Mouse (Mus musculus): ENCODE measurements around the gene Ddost. TPM values are rescaled to one million over a fixed set of nuclear protein-coding genes. Genes with fewer than 3 reads are reported as not detected.

Gene Ddost
- polyA plus RNA-seq, 1 experiment: 112 TPM

GRCm38 (mm10) chr4:138327891-138328470 lies 23.5 kb downstream of the Ddost start:
- TF ChIP-seq POLR2A (IDR thresholded peaks at IDR 0.05; ENCODE audit: insufficient read depth, low read length) (no peak), CTCF (IDR thresholded peaks at IDR 0.05; ENCODE audit: low read depth, low read length) (no peak), EP300 (IDR thresholded peaks at IDR 0.05; ENCODE audit: insufficient read depth, low read depth, low read length) (no peak)

DNA sequence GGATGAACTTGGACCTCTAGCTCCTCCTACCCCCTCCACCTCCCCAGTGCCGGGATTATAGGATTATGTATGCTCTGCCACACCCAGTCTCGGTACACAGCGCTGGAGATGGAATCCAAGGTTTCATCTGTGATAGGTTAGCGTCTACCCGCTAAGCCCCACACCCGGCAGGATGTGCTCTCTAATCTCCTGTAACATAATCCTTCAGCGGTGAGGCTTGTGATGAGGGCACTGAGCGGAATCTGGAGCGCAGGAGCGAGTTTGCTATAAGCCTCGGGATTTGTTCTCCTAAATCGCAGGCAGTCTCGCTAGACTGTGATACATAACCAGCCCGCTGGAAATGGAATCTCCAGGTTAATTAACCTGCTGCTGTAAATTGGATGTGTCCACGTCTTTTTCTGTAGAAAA lies 25.7 kb downstream of the Ddost start:
- TF ChIP-seq CTCF (IDR thresholded peaks at IDR 0.05; ENCODE audit: low read depth, low read length): no peak
- no peak for TF ChIP-seq EP300 (IDR thresholded peaks at IDR 0.05; ENCODE audit: insufficient read depth, low read depth, low read length)
- TF ChIP-seq POLR2A (IDR thresholded peaks at IDR 0.05; ENCODE audit: insufficient read depth, low read length): no peak
- no peak overlapping the region for H3K27ac ChIP-seq (ENCODE audit: insufficient read depth, low read length)
- H3K4me3 ChIP-seq (ENCODE audit: low read depth, low read length): no peak overlapping the region
- no peaks in the 10 kb centered on the region for H3K4me1 ChIP-seq (ENCODE audit: control insufficient read depth, insufficient read depth, low read length)
- no peaks in the 10 kb centered on the region for H3K36me3 ChIP-seq (ENCODE audit: control insufficient read depth, insufficient read depth, low read length, poor library complexity, severe bottlenecking)
- H3K9me3 ChIP-seq (replicated peaks; ENCODE audit: control insufficient read depth, insufficient read depth, low read length, poor library complexity, severe bottlenecking): no peaks in the 10 kb centered on the region
- H3K27me3 ChIP-seq (ENCODE audit: control insufficient read depth, insufficient read depth, low read length, poor library complexity, severe bottlenecking): no peaks in the 10 kb centered on the region
- H3K9ac ChIP-seq (ENCODE audit: low read depth, poor library complexity, severe bottlenecking): no peak overlapping the region

More at GRCm38 (mm10) chr4:138327891-138328470, 23.5 kb downstream of the Ddost start:
- Histone ChIP-seq H3K36me3 (ENCODE audit: control insufficient read depth, insufficient read depth, low read length, poor library complexity, severe bottlenecking) (no peaks in the 10 kb centered on the region), H3K27ac (ENCODE audit: insufficient read depth, low read length) (peak overlapping the region; percentile 47; the same call in 1 of the 2 replicates), H3K9me3 (replicated peaks; ENCODE audit: control insufficient read depth, insufficient read depth, low read length, poor library complexity, severe bottlenecking) (no peaks in the 10 kb centered on the region), H3K4me3 (ENCODE audit: low read depth, low read length) (peak overlapping the region; percentile 62), H3K9ac (ENCODE audit: low read depth, poor library complexity, severe bottlenecking) (no peak overlapping the region), H3K4me1 (ENCODE audit: control insufficient read depth, insufficient read depth, low read length) (no peaks in the 10 kb centered on the region), H3K27me3 (ENCODE audit: control insufficient read depth, insufficient read depth, low read length, poor library complexity, severe bottlenecking) (no peaks in the 10 kb centered on the region)

GRCm38 (mm10) chr4:138331647-138332046 lies 27.1 kb downstream of the Ddost start:
- TF ChIP-seq EP300 (IDR thresholded peaks at IDR 0.05; ENCODE audit: insufficient read depth, low read depth, low read length) (no peak), CTCF (IDR thresholded peaks at IDR 0.05; ENCODE audit: low read depth, low read length) (no peak), POLR2A (IDR thresholded peaks at IDR 0.05; ENCODE audit: insufficient read depth, low read length) (no peak)
- no peak overlapping the region for H3K4me3 ChIP-seq (ENCODE audit: low read depth, low read length)
- H3K4me1 ChIP-seq (ENCODE audit: control insufficient read depth, insufficient read depth, low read length): no peaks in the 10 kb centered on the region
- no peaks in the 10 kb centered on the region for H3K27me3 ChIP-seq (ENCODE audit: control insufficient read depth, insufficient read depth, low read length, poor library complexity, severe bottlenecking)
- H3K27ac ChIP-seq (ENCODE audit: insufficient read depth, low read length): no peak overlapping the region
- no peaks in the 10 kb centered on the region for H3K9me3 ChIP-seq (replicated peaks; ENCODE audit: control insufficient read depth, insufficient read depth, low read length, poor library complexity, severe bottlenecking)
- no peak overlapping the region for H3K9ac ChIP-seq (ENCODE audit: low read depth, poor library complexity, severe bottlenecking)
- no peaks in the 10 kb centered on the region for H3K36me3 ChIP-seq (ENCODE audit: control insufficient read depth, insufficient read depth, low read length, poor library complexity, severe bottlenecking)

DNA sequence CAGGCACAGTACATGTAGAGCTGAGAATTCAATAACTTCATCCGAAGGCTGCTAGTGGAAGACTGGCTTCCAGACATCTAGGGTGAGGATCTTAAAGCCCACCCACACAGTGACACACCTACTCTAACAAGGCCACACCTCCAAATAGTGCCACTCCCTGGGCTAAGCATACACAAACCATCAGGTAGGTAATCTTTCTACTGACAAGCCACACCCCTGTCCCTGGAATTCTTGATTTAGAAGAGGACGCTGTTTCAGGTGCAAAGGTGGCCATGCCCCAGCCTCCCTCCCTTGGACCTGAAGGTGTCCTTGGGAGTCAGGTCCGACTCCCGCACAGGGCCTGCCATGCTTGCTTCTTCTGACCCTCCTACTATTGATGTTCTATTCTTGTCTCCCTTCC lies 28.6 kb downstream of the Ddost start:
- H3K4me1 ChIP-seq (ENCODE audit: control insufficient read depth, insufficient read depth, low read length): no peaks in the 10 kb centered on the region
- no peak for TF ChIP-seq EP300 (IDR thresholded peaks at IDR 0.05; ENCODE audit: insufficient read depth, low read depth, low read length)
- TF ChIP-seq POLR2A (IDR thresholded peaks at IDR 0.05; ENCODE audit: insufficient read depth, low read length): no peak
- no peak for TF ChIP-seq CTCF (IDR thresholded peaks at IDR 0.05; ENCODE audit: low read depth, low read length)
- H3K36me3 ChIP-seq (ENCODE audit: control insufficient read depth, insufficient read depth, low read length, poor library complexity, severe bottlenecking): no peaks in the 10 kb centered on the region
- H3K9ac ChIP-seq (ENCODE audit: low read depth, poor library complexity, severe bottlenecking): no peak overlapping the region
- no peaks in the 10 kb centered on the region for H3K27me3 ChIP-seq (ENCODE audit: control insufficient read depth, insufficient read depth, low read length, poor library complexity, severe bottlenecking)
- H3K27ac ChIP-seq (ENCODE audit: insufficient read depth, low read length): no peak overlapping the region
- H3K9me3 ChIP-seq (replicated peaks; ENCODE audit: control insufficient read depth, insufficient read depth, low read length, poor library complexity, severe bottlenecking): no peaks in the 10 kb centered on the region
- H3K4me3 ChIP-seq (ENCODE audit: low read depth, low read length): no peak overlapping the region

- TF ChIP-seq POLR2A (IDR thresholded peaks at IDR 0.05; ENCODE audit: insufficient read depth, low read length) (no peak), EP300 (IDR thresholded peaks at IDR 0.05; ENCODE audit: insufficient read depth, low read depth, low read length) (no peak), CTCF (IDR thresholded peaks at IDR 0.05; ENCODE audit: low read depth, low read length) (no peak)
- Histone ChIP-seq H3K4me3 (ENCODE audit: low read depth, low read length) (no peak overlapping the region), H3K27me3 (ENCODE audit: control insufficient read depth, insufficient read depth, low read length, poor library complexity, severe bottlenecking) (no peaks in the 10 kb centered on the region), H3K4me1 (ENCODE audit: control insufficient read depth, insufficient read depth, low read length) (no peaks in the 10 kb centered on the region), H3K9me3 (replicated peaks; ENCODE audit: control insufficient read depth, insufficient read depth, low read length, poor library complexity, severe bottlenecking) (no peaks in the 10 kb centered on the region), H3K27ac (ENCODE audit: insufficient read depth, low read length) (no peak overlapping the region), H3K36me3 (ENCODE audit: control insufficient read depth, insufficient read depth, low read length, poor library complexity, severe bottlenecking) (no peaks in the 10 kb centered on the region), H3K9ac (ENCODE audit: low read depth, poor library complexity, severe bottlenecking) (no peak overlapping the region)
Measured at GRCm38 (mm10) chr4:138335036-138335435, 30.5 kb downstream of the Ddost start.

DNA sequence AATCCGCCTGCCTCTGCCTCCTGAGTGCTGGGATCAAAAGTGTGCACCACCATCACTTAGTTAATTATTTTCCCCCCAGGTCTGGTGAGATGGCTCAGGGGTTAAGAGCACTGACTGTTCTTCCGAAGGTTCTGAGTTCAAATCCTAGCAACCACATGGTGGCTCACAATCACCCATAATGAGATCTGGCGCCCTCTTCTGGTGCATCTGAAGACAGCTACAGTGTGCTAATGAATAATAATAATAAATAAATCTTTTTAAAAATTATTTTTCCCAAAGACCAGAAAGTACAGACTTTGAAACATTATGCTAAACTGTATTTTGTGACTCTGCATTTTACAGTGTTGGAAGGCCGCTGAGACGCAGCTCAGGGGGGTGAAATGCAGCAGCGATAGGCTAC lies 31.1 kb downstream of the Ddost start:
- H3K27ac ChIP-seq (ENCODE audit: insufficient read depth, low read length): no peak overlapping the region
- TF ChIP-seq POLR2A (IDR thresholded peaks at IDR 0.05; ENCODE audit: insufficient read depth, low read length) (no peak), CTCF (IDR thresholded peaks at IDR 0.05; ENCODE audit: low read depth, low read length) (no peak), EP300 (IDR thresholded peaks at IDR 0.05; ENCODE audit: insufficient read depth, low read depth, low read length) (no peak)
- no peaks in the 10 kb centered on the region for H3K36me3 ChIP-seq (ENCODE audit: control insufficient read depth, insufficient read depth, low read length, poor library complexity, severe bottlenecking)
- H3K9ac ChIP-seq (ENCODE audit: low read depth, poor library complexity, severe bottlenecking): no peak overlapping the region
- H3K4me1 ChIP-seq (ENCODE audit: control insufficient read depth, insufficient read depth, low read length): no peaks in the 10 kb centered on the region
- H3K4me3 ChIP-seq (ENCODE audit: low read depth, low read length): no peak overlapping the region
- H3K27me3 ChIP-seq (ENCODE audit: control insufficient read depth, insufficient read depth, low read length, poor library complexity, severe bottlenecking): no peaks in the 10 kb centered on the region
- H3K9me3 ChIP-seq (replicated peaks; ENCODE audit: control insufficient read depth, insufficient read depth, low read length, poor library complexity, severe bottlenecking): no peaks in the 10 kb centered on the region
